ENCODE assay signal across 8 mouse cellular contexts in the genomic region with DNA sequence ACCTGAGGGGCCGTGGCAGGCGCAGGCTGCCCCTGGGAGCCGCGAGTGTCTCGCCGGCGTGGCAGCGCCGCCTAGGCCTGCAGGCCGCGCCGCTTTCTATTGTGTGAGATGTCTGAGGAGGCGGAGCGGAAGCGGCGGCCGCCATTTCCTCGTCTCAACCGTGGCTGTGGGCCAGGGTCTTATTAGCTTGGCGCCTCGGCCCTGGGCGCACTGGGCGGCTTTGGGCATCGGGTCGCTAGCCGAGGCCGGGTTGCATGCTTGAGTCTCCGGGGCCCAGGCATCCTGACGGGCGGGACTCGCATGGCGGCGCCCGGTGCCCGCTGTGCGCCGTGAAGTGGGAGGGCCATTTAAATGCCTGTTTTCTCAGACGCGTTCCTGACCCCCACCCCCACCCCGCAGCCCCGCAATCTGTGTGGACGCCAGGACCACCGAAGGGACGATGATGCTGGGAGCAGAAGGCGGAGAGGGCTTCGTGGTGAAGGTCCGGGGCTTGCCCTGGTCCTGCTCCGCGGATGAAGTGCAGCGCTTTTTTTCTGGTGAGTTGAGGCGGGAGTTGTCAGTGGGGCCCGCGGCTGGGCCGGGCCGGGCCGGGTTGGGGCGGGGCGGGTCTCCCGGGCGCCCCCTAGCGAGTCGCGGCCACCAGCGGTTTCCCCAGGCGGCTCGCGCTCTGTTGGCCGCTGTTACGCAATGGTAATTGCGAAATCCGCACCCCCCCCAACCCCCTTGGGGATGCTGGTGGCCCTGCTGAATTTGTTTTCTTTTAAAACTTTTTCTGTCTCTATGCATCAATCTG. TPM values are rescaled to one million over a fixed set of nuclear protein-coding genes. Genes with fewer than 3 reads are reported as not detected.
DNase-seq lines count a peak whose midpoint lies in the region; TF ChIP-seq lines count a peak whose summit lies in the region.

No protein-coding gene starts in this region.

- 0 out of 2 replicates have a peak, but pooled peaks have one; percentile 30 for TF ChIP-seq POLR2A in cortical plate, adult 2 months (IDR thresholded peaks at IDR 0.05; ENCODE audit: extremely low read depth, insufficient read depth, low read length)

- peak overlapping the region; percentile 97 for H3K27ac ChIP-seq in cortical plate, adult 2 months (ENCODE audit: insufficient read depth, low read length)

- no peaks in the 10 kb centered on the region for H3K27me3 ChIP-seq in megakaryocyte, embryonic 14.5 days (replicated peaks)

- peak overlapping the region; percentile 63 for H3K4me3 ChIP-seq in cortical plate, adult 2 months (ENCODE audit: insufficient read depth, low read length)
- H3K4me3 ChIP-seq in megakaryocyte, embryonic 14.5 days (replicated peaks): peak overlapping the region; percentile 96

- DNase-seq in adipocyte (ENCODE audit: low spot score): peak; percentile 93
- peak; percentile 78 to 83 for DNase-seq in gastrocnemius, adult 8-10 months (ENCODE audit: low spot score in 2 of 2)
- DNase-seq in induced T-regulatory cell, adult 2 months (ENCODE audit: low read depth): peak; percentile 92
- peak; percentile 58 to 63 for DNase-seq in left cerebral cortex, adult 8-10 months (ENCODE audit: low spot score in 2 of 2)
- peak; percentile 73 to 81 for DNase-seq in right cerebral cortex, adult 2 months (ENCODE audit: low spot score in 2 of 2)
- peak; percentile 90 for DNase-seq in urinary bladder, postnatal 14 days (ENCODE audit: low spot score)

- peaks cover 3% of the 10 kb centered on the region; the same call in 1 of the 2 replicates for H3K4me1 ChIP-seq in cortical plate, adult 2 months (ENCODE audit: control insufficient read depth, insufficient read depth, low read length)
- H3K4me1 ChIP-seq in megakaryocyte, embryonic 14.5 days: peaks cover 37% of the 10 kb centered on the region

- peaks cover 43% of the 10 kb centered on the region for H3K36me3 ChIP-seq in megakaryocyte, embryonic 14.5 days (replicated peaks; ENCODE audit: low read length)

- TF ChIP-seq CTCF in cortical plate, adult 2 months (IDR thresholded peaks at IDR 0.05; ENCODE audit: extremely low read depth, insufficient read depth, low read length): no peak

- no peaks in the 10 kb centered on the region for H3K9me3 ChIP-seq in megakaryocyte, embryonic 14.5 days

RNA-seq across cellular contexts. Expression of a gene that starts 1.3 kb away (rescaled TPM):
- polyA plus RNA-seq in cortical plate, adult 2 months (2012; rRNA removed): 227 and 311 TPM in 2 replicates
- 10 to 100 TPM; 63.8 to 91.3 (median 74.6) TPM for total RNA-seq in gastrocnemius, adult 8-10 months (2022)
- total RNA-seq in left cerebral cortex, adult 8-10 months (2022): 100 to 1,000 TPM; 180 to 274 (median 221) TPM
- polyA plus RNA-seq in megakaryocyte, embryonic 14.5 days (2012; ENCODE audit: insufficient read depth, low replicate concordance): 12.9 and 121 TPM in 2 replicates

RNA-seq across cellular contexts. Expression of a gene that starts 23.8 kb away (rescaled TPM):
- polyA plus RNA-seq in cortical plate, adult 2 months (2012; rRNA removed): 0.53 and 0.71 TPM in 2 replicates
- not detected for total RNA-seq in gastrocnemius, adult 8-10 months (2022)
- not detected for total RNA-seq in left cerebral cortex, adult 8-10 months (2022)
- not detected in 2 replicates for polyA plus RNA-seq in megakaryocyte, embryonic 14.5 days (2012; ENCODE audit: insufficient read depth, low replicate concordance)

RNA-seq across cellular contexts. Expression of a gene that starts 52.6 kb away (rescaled TPM):
- polyA plus RNA-seq in cortical plate, adult 2 months (2012; rRNA removed): 229 and 257 TPM in 2 replicates
- 100 to 1,000 TPM; 104 to 122 (median 111) TPM for total RNA-seq in gastrocnemius, adult 8-10 months (2022)
- 100 to 1,000 TPM; 371 to 437 (median 413) TPM for total RNA-seq in left cerebral cortex, adult 8-10 months (2022)
- 4.5 and 79.1 TPM in 2 replicates for polyA plus RNA-seq in megakaryocyte, embryonic 14.5 days (2012; ENCODE audit: insufficient read depth, low replicate concordance)

RNA-seq across cellular contexts. Expression of a gene that starts 52.8 kb away (rescaled TPM):
- polyA plus RNA-seq in cortical plate, adult 2 months (2012; rRNA removed): 36.4 and 37.5 TPM in 2 replicates
- total RNA-seq in gastrocnemius, adult 8-10 months (2022): 10 to 100 TPM; 21.2 to 24.9 (median 22.0) TPM
- 10 to 100 TPM; 28.2 to 31.5 (median 29.8) TPM for total RNA-seq in left cerebral cortex, adult 8-10 months (2022)
- 1.2 and 2.3 TPM in 2 replicates for polyA plus RNA-seq in megakaryocyte, embryonic 14.5 days (2012; ENCODE audit: insufficient read depth, low replicate concordance)

Comparison
In these comparisons a context has a peak if more than half of its experiments do, and no peak if none do; other contexts are left out.
1. Peak in every context shown above with its lines: DNase-seq, H3K4me3 ChIP-seq and H3K27ac ChIP-seq.